9 mouse cellular contexts compared by ENCODE assay signal in genomic region chr19:6970460-6971085, GRCm38 (mm10). TPM values are rescaled to one million over a fixed set of nuclear protein-coding genes. Genes with fewer than 3 reads are reported as not detected.
DNase-seq lines count a peak whose midpoint lies in the region; ATAC-seq and TF ChIP-seq lines count a peak whose summit lies in the region.
"Had no signal": no experiment of that assay in that cellular context is flagged by ENCODE, and none has a peak within 500 bp of the region (broad histone marks: within the 10 kb centered on the region; RNA-seq: fewer than 3 reads in every experiment).

No protein-coding gene starts in this region.

- peaks cover 34% of the 10 kb centered on the region for H3K4me1 ChIP-seq in heart, embryonic 16.5 days (ENCODE audit: control insufficient read depth, insufficient read depth, low read length)
- peaks cover 63% of the 10 kb centered on the region for H3K4me1 ChIP-seq in forebrain, embryonic 10.5 days
- peaks cover 24% of the 10 kb centered on the region in 2 experiments for H3K4me1 ChIP-seq in liver, embryonic 14.5 days (replicated peaks; ENCODE audit: control insufficient read depth in 2 of 2, insufficient read depth in 2 of 2, low read length in 1 of 2)

- WGBS in heart, embryonic 16.5 days = 27% methylated on average over 11 of the region's 11 CpGs
- 19% methylated on average over 11 of the region's 11 CpGs for WGBS in forebrain, embryonic 10.5 days
- 27% methylated on average over 11 of the region's 11 CpGs for WGBS in liver, embryonic 14.5 days (ENCODE audit: insufficient replicate concordance)

- no peaks in the 10 kb centered on the region for H3K9me3 ChIP-seq in heart, embryonic 16.5 days (replicated peaks; ENCODE audit: control insufficient read depth, low read length)
- no peaks in the 10 kb centered on the region for H3K9me3 ChIP-seq in forebrain, embryonic 10.5 days
- H3K9me3 ChIP-seq in liver, embryonic 14.5 days (ENCODE audit: control insufficient read depth, low read length) = no peaks in the 10 kb centered on the region

- intact Hi-C loops in heart, postnatal 14 days (cut with DNase I) = loop anchor here (1.0 kb wide), 1 partner anchor 46 kb away; no protein-coding TSS in a partner anchor

- peak overlapping the region; percentile 63 for H3K4me2 ChIP-seq in heart, embryonic 16.5 days (ENCODE audit: low read depth, low read length)
- peak overlapping the region; percentile 91 for H3K4me2 ChIP-seq in liver, embryonic 14.5 days (ENCODE audit: low read depth)

- H3K27ac ChIP-seq in heart, embryonic 16.5 days (ENCODE audit: low read length) = peak overlapping the region; percentile 32
- H3K27ac ChIP-seq in forebrain, embryonic 10.5 days = peak overlapping the region; percentile 81
- no peak overlapping the region for H3K27ac ChIP-seq in liver, embryonic 14.5 days

- H3K27me3 ChIP-seq in heart, embryonic 16.5 days (ENCODE audit: control insufficient read depth, insufficient read depth, low read length) = no peaks in the 10 kb centered on the region
- peaks cover 56% of the 10 kb centered on the region for H3K27me3 ChIP-seq in forebrain, embryonic 10.5 days (ENCODE audit: poor library complexity, severe bottlenecking)
- H3K27me3 ChIP-seq in liver, embryonic 14.5 days (ENCODE audit: control insufficient read depth, insufficient read depth, low read length) = peaks cover 3% of the 10 kb centered on the region; the same call in 1 of the 2 replicates

- peaks cover 4% of the 10 kb centered on the region; the same call in 1 of the 2 replicates for H3K36me3 ChIP-seq in heart, embryonic 16.5 days (ENCODE audit: control insufficient read depth, insufficient read depth)
- H3K36me3 ChIP-seq in forebrain, embryonic 10.5 days (replicated peaks) = peaks cover 12% of the 10 kb centered on the region
- H3K36me3 ChIP-seq in liver, embryonic 14.5 days (replicated peaks; ENCODE audit: control insufficient read depth, insufficient read depth, low read depth) = no peaks in the 10 kb centered on the region

- no peak for ATAC-seq in heart, embryonic 16.5 days (replicated peaks; ENCODE audit: extremely low read depth, insufficient read depth, low FRiP score)
- ATAC-seq in liver, embryonic 14.5 days (ENCODE audit: insufficient read depth) = no peak

- TF ChIP-seq CTCF in liver, embryonic 14.5 days (IDR thresholded peaks at IDR 0.05; ENCODE audit: low read depth) = no peak

- H3K9ac ChIP-seq in heart, embryonic 16.5 days (ENCODE audit: low read length) = peak overlapping the region; percentile 76
- no peak overlapping the region; the same call in none of the 2 replicates for H3K9ac ChIP-seq in liver, embryonic 14.5 days (replicated peaks)

- DNase-seq in heart, postnatal 14 days = no peak
- peak; percentile 52 for DNase-seq in ES-CJ7 (ENCODE audit: low read depth, low spot score)
- no peak for DNase-seq in forebrain, embryonic 10.5 days (ENCODE audit: extremely low spot score, low spot score)
- DNase-seq in liver, embryonic 14.5 days (ENCODE audit: low read depth in 3 of 3, low spot score in 3 of 3) = no peak
- DNase-seq in right cerebral cortex, postnatal 14 days = no peak
- no peak for DNase-seq in layer of hippocampus, postnatal 36 days
- no peak for DNase-seq in spleen, postnatal 10 days (ENCODE audit: low spot score in 2 of 2)
- DNase-seq: lung, postnatal 14 days had no signal

- H3K4me3 ChIP-seq in heart, embryonic 16.5 days (ENCODE audit: low read length) = peak overlapping the region; percentile 61; the same call in 1 of the 2 replicates
- H3K4me3 ChIP-seq in forebrain, embryonic 10.5 days = peak overlapping the region; percentile 65
- H3K4me3 ChIP-seq in liver, embryonic 14.5 days (ENCODE audit: insufficient read depth in 1 of 2, low read depth in 2 of 2, low read length in 2 of 2) = peak overlapping the region in 1 of 2 experiments; percentile 66; a peak in 2 of 4 replicates

- TF ChIP-seq EP300 in liver, embryonic 14.5 days (IDR thresholded peaks at IDR 0.05; ENCODE audit: low read depth) = no peak

RNA-seq across cellular contexts. Expression of gene Ppp1r14b, which starts 4.2 kb away (rescaled TPM):
- polyA plus RNA-seq in heart, embryonic 16.5 days (2015; fragmentation: Nextera tagmentation; extraction: Ambion mirVana) = 68.9 and 104 TPM in 2 replicates
- total RNA-seq in heart, postnatal 14 days (2021) = 100 to 1,000 TPM in 1 of 2 experiments, 10 to 100 TPM in 1; 89.8 to 120 TPM
- 103 TPM in 2 replicates for polyA plus RNA-seq in forebrain, embryonic 10.5 days (2016; fragmentation: Nextera tagmentation; extraction: Ambion mirVana)
- polyA plus RNA-seq in liver, embryonic 14.5 days (2012; rRNA removed) = 52.2 and 69.6 TPM in 2 replicates
- polyA plus RNA-seq in liver, embryonic 14.5 days (2014; fragmentation: Nextera tagmentation; extraction: Ambion mirVana) = 74.0 and 79.2 TPM in 2 replicates
- total RNA-seq in layer of hippocampus, postnatal 36 days (2021) = 10 to 100 TPM; 63.1 to 69.8 TPM

RNA-seq across cellular contexts. Expression of gene Plcb3, which starts 5.7 kb away (rescaled TPM):
- polyA plus RNA-seq in heart, embryonic 16.5 days (2015; fragmentation: Nextera tagmentation; extraction: Ambion mirVana) = 16.8 and 21.1 TPM in 2 replicates
- 10 to 100 TPM; 16.2 to 16.8 TPM for total RNA-seq in heart, postnatal 14 days (2021)
- polyA plus RNA-seq in forebrain, embryonic 10.5 days (2016; fragmentation: Nextera tagmentation; extraction: Ambion mirVana) = 25.2 and 25.8 TPM in 2 replicates
- 7.2 and 7.7 TPM in 2 replicates for polyA plus RNA-seq in liver, embryonic 14.5 days (2012; rRNA removed)
- polyA plus RNA-seq in liver, embryonic 14.5 days (2014; fragmentation: Nextera tagmentation; extraction: Ambion mirVana) = 4.6 and 4.9 TPM in 2 replicates
- total RNA-seq in layer of hippocampus, postnatal 36 days (2021) = 10 to 100 TPM; 13.8 to 14.2 TPM

RNA-seq across cellular contexts. Expression of gene Fkbp2, which starts 9.7 kb away (rescaled TPM):
- polyA plus RNA-seq in heart, embryonic 16.5 days (2015; fragmentation: Nextera tagmentation; extraction: Ambion mirVana) = 83.7 and 95.0 TPM in 2 replicates
- 10 to 100 TPM; 13.6 to 14.2 TPM for total RNA-seq in heart, postnatal 14 days (2021)
- 106 TPM in 2 replicates for polyA plus RNA-seq in forebrain, embryonic 10.5 days (2016; fragmentation: Nextera tagmentation; extraction: Ambion mirVana)
- polyA plus RNA-seq in liver, embryonic 14.5 days (2012; rRNA removed) = 31.7 and 46.1 TPM in 2 replicates
- polyA plus RNA-seq in liver, embryonic 14.5 days (2014; fragmentation: Nextera tagmentation; extraction: Ambion mirVana) = 65.7 and 67.1 TPM in 2 replicates
- 100 to 1,000 TPM in 1 of 2 experiments, 10 to 100 TPM in 1; 86.0 to 101 TPM for total RNA-seq in layer of hippocampus, postnatal 36 days (2021)

RNA-seq across cellular contexts. Expression of gene Vegfb, which starts 16.9 kb away (rescaled TPM):
- polyA plus RNA-seq in heart, embryonic 16.5 days (2015; fragmentation: Nextera tagmentation; extraction: Ambion mirVana) = 123 and 171 TPM in 2 replicates
- total RNA-seq in heart, postnatal 14 days (2021) = 100 to 1,000 TPM; 307 to 309 TPM
- polyA plus RNA-seq in forebrain, embryonic 10.5 days (2016; fragmentation: Nextera tagmentation; extraction: Ambion mirVana) = 31.0 and 32.9 TPM in 2 replicates
- polyA plus RNA-seq in liver, embryonic 14.5 days (2012; rRNA removed) = 7.6 and 8.0 TPM in 2 replicates
- 9.5 and 10.2 TPM in 2 replicates for polyA plus RNA-seq in liver, embryonic 14.5 days (2014; fragmentation: Nextera tagmentation; extraction: Ambion mirVana)
- total RNA-seq in layer of hippocampus, postnatal 36 days (2021) = 10 to 100 TPM; 81.5 to 82.6 TPM

RNA-seq across cellular contexts. Expression of gene Dnajc4, which starts 21.8 kb away (rescaled TPM):
- polyA plus RNA-seq in heart, embryonic 16.5 days (2015; fragmentation: Nextera tagmentation; extraction: Ambion mirVana) = 40.3 and 44.1 TPM in 2 replicates
- 10 to 100 TPM; 54.8 to 62.7 TPM for total RNA-seq in heart, postnatal 14 days (2021)
- 19.5 and 19.7 TPM in 2 replicates for polyA plus RNA-seq in forebrain, embryonic 10.5 days (2016; fragmentation: Nextera tagmentation; extraction: Ambion mirVana)
- 7.8 and 8.6 TPM in 2 replicates for polyA plus RNA-seq in liver, embryonic 14.5 days (2012; rRNA removed)
- polyA plus RNA-seq in liver, embryonic 14.5 days (2014; fragmentation: Nextera tagmentation; extraction: Ambion mirVana) = 10.0 and 10.5 TPM in 2 replicates
- total RNA-seq in layer of hippocampus, postnatal 36 days (2021) = 10 to 100 TPM; 21.9 to 22.9 TPM
